Mouse (Mus musculus) heart, embryonic 13.5 days (tissue): ENCODE measurements around the gene Hcfc2. TPM values are rescaled to one million over a fixed set of nuclear protein-coding genes. Genes with fewer than 3 reads are reported as not detected.

Source experiments
- ATAC-seq: fragments of 200-750 bp; cut with Nextera tagmentation; 2 replicates; pipeline ENCODE4 v1.8.0; 2017; ENCODE audit warnings: moderate TSS enrichment; ENCODE audit not compliant: insufficient number of reproducible peaks, low FRiP score, low TSS enrichment; ENCODE audit errors: extremely low read depth
- H3K27ac ChIP-seq: fragments of 300-500 bp; sonication (generic); replicated peaks from 2 replicates; pipeline ENCODE4 v1.5.1; 2015; ENCODE audit warnings: moderate library complexity, mild to moderate bottlenecking, inconsistent platforms
- H3K27me3 ChIP-seq: fragments of 300-500 bp; sonication (generic); replicated peaks from 2 replicates; pipeline ENCODE4 v1.6.1; 2015; ENCODE audit warnings: mild to moderate bottlenecking, inconsistent platforms
- H3K36me3 ChIP-seq: fragments of 300-500 bp; sonication (generic); 2 replicates; pipeline ENCODE4 v1.6.1; 2015; ENCODE audit warnings: mild to moderate bottlenecking, inconsistent platforms
- H3K4me1 ChIP-seq: fragments of 300-500 bp; sonication (generic); 2 replicates; pipeline ENCODE4 v1.6.1; 2015; ENCODE audit warnings: inconsistent platforms
- H3K4me2 ChIP-seq: fragments of 300-500 bp; sonication (generic); 2 replicates; pipeline ENCODE4 v1.6.1; 2015; ENCODE audit warnings: inconsistent platforms, mild to moderate bottlenecking, moderate library complexity
- H3K4me3 ChIP-seq: fragments of 300-500 bp; sonication (generic); 2 replicates; pipeline ENCODE4 v1.5.1; 2015; ENCODE audit warnings: moderate library complexity, mild to moderate bottlenecking, inconsistent platforms
- H3K9ac ChIP-seq: fragments of 300-500 bp; sonication (generic); 2 replicates; pipeline ENCODE4 v1.6.1; 2015; ENCODE audit warnings: inconsistent platforms, mild to moderate bottlenecking, moderate library complexity
- H3K9me3 ChIP-seq: fragments of 300-500 bp; sonication (generic); 2 replicates; pipeline ENCODE4 v1.6.1; 2016; ENCODE audit warnings: inconsistent platforms
- WGBS: fragments of 180-500 bp; shearing (Covaris S2); methylation state at CpG from one replicate; pipeline ENCODE4 v1.1.7; 2015; ENCODE audit warnings: mixed read lengths; 5-methylcytosine and 5-hydroxymethylcytosine counted together
- polyA plus RNA-seq: library from polyadenylated mRNA; unstranded; fragments of >200 nt; fragmentation: Nextera tagmentation; extraction: Ambion mirVana; gene quantifications from 2 replicates; pipeline ENCODE4 v1.2.1, GENCODE M21; 2015

Hcfc2 gene
- polyA plus RNA-seq, 1 experiment from 2014 or later = 31.3 TPM

- H3K4me3 ChIP-seq = no peak overlapping the region
- no peak overlapping the region for H3K4me2 ChIP-seq
- H3K9me3 ChIP-seq = peaks cover 3% of the 10 kb centered on the region; the same call in 1 of the 2 replicates
- H3K36me3 ChIP-seq = peaks cover 81% of the 10 kb centered on the region
- H3K9ac ChIP-seq = no peak overlapping the region
- H3K27me3 ChIP-seq = no peaks in the 10 kb centered on the region
- no peak for ATAC-seq
- H3K27ac ChIP-seq = no peak overlapping the region
- H3K4me1 ChIP-seq = peaks cover 41% of the 10 kb centered on the region
- WGBS = 77% methylated on average over 6 of the region's 6 CpGs
These were observed 62.4 kb downstream of the Hcfc2 start for GRCm38 (mm10) chr10:82758368-82758767.

- peaks cover 76% of the 10 kb centered on the region for H3K36me3 ChIP-seq
- no peak overlapping the region for H3K9ac ChIP-seq
- no peak overlapping the region for H3K27ac ChIP-seq
- H3K27me3 ChIP-seq = no peaks in the 10 kb centered on the region
- H3K4me3 ChIP-seq = no peak overlapping the region
- ATAC-seq = no peak
- H3K4me2 ChIP-seq = no peak overlapping the region
- WGBS = 96% methylated on average over 3 of the region's 3 CpGs
- peaks cover 3% of the 10 kb centered on the region; the same call in 1 of the 2 replicates for H3K9me3 ChIP-seq
- peaks cover 41% of the 10 kb centered on the region for H3K4me1 ChIP-seq
These were observed 62.9 kb downstream of the Hcfc2 start for GRCm38 (mm10) chr10:82758878-82759277.

- ATAC-seq = no peak
- 92% methylated on average over 5 of the region's 5 CpGs for WGBS
- H3K9me3 ChIP-seq = peaks cover 3% of the 10 kb centered on the region; the same call in 1 of the 2 replicates
- H3K36me3 ChIP-seq = peaks cover 67% of the 10 kb centered on the region
- no peak overlapping the region for H3K4me2 ChIP-seq
- no peak overlapping the region for H3K4me3 ChIP-seq
- no peaks in the 10 kb centered on the region for H3K27me3 ChIP-seq
- peaks cover 47% of the 10 kb centered on the region for H3K4me1 ChIP-seq
- H3K9ac ChIP-seq = no peak overlapping the region
- no peak overlapping the region for H3K27ac ChIP-seq
These were observed 63.7 kb downstream of the Hcfc2 start for GRCm38 (mm10) chr10:82759706-82760105.

- H3K27me3 ChIP-seq = no peaks in the 10 kb centered on the region
- H3K4me3 ChIP-seq = no peak overlapping the region
- H3K9me3 ChIP-seq = no peaks in the 10 kb centered on the region
- H3K36me3 ChIP-seq = peaks cover 53% of the 10 kb centered on the region
- 0 out of 2 replicates have a peak overlapping the region, but pooled peaks have one; percentile 16 for H3K4me2 ChIP-seq
- no peak for ATAC-seq
- H3K4me1 ChIP-seq = peaks cover 47% of the 10 kb centered on the region
- 80% methylated on average over 9 of the region's 9 CpGs for WGBS
- H3K27ac ChIP-seq = no peak overlapping the region
- peak overlapping the region; percentile 54 for H3K9ac ChIP-seq
These were observed 65.3 kb downstream of the Hcfc2 start for GRCm38 (mm10) chr10:82761037-82761811.

- peak overlapping the region; percentile 93 for H3K4me3 ChIP-seq
- peak overlapping the region; percentile 100 for H3K9ac ChIP-seq
- H3K27ac ChIP-seq = peak overlapping the region; percentile 100
- H3K4me1 ChIP-seq = peaks cover 47% of the 10 kb centered on the region
- H3K4me2 ChIP-seq = peak overlapping the region; percentile 75
- ATAC-seq = peak; percentile 32; the same call in 1 of the 2 replicates
- H3K36me3 ChIP-seq = peaks cover 36% of the 10 kb centered on the region
- no peaks in the 10 kb centered on the region for H3K27me3 ChIP-seq
- H3K9me3 ChIP-seq = no peaks in the 10 kb centered on the region
- under 1% methylated on average over 45 of the region's 48 CpGs for WGBS
These were observed 67.1 kb downstream of the Hcfc2 start for GRCm38 (mm10) chr10:82762756-82763681.

GRCm38 (mm10) chr10:82763840-82764631, 68.1 kb downstream of the Hcfc2 start, which contains the start of gene Nfyb:
Gene Nfyb, minus strand, starts transcription at chr10:82764144.
- Histone ChIP-seq H3K36me3 (peaks cover 25% of the 10 kb centered on the region), H3K9ac (peak within 1 kb of the TSS; percentile 100), H3K9me3 (no peaks in the 10 kb centered on the region), H3K27me3 (no peaks in the 10 kb centered on the region), H3K27ac (peak within 1 kb of the TSS; percentile 100), H3K4me1 (peaks cover 42% of the 10 kb centered on the region), H3K4me2 (peak within 1 kb of the TSS; percentile 75), H3K4me3 (peak within 1 kb of the TSS; percentile 93)
- ATAC-seq = peak; percentile 92
- 1% methylated on average over 64 of the region's 68 CpGs for WGBS

GRCm38 (mm10) chr10:82768901-82769300, 72.9 kb downstream of the Hcfc2 start:
- Histone ChIP-seq H3K36me3 (no peaks in the 10 kb centered on the region), H3K27ac (no peak overlapping the region), H3K9me3 (0 out of 2 replicates have a peak, but pooled peaks cover 2% of the 10 kb centered on the region), H3K9ac (no peak overlapping the region), H3K4me1 (peaks cover 6% of the 10 kb centered on the region), H3K27me3 (no peaks in the 10 kb centered on the region), H3K4me3 (no peak overlapping the region), H3K4me2 (no peak overlapping the region)
- ATAC-seq = no peak
- 26% methylated on average over 9 of the region's 9 CpGs for WGBS

GRCm38 (mm10) chr10:82770713-82771112, 74.8 kb downstream of the Hcfc2 start:
- no peak overlapping the region for H3K4me3 ChIP-seq
- no peak overlapping the region for H3K27ac ChIP-seq
- ATAC-seq = no peak
- no peak overlapping the region for H3K4me2 ChIP-seq
- no peak overlapping the region for H3K9ac ChIP-seq
- H3K36me3 ChIP-seq = no peaks in the 10 kb centered on the region
- 84% methylated on average over 2 of the region's 2 CpGs for WGBS
- H3K27me3 ChIP-seq = no peaks in the 10 kb centered on the region
- H3K9me3 ChIP-seq = 0 out of 2 replicates have a peak, but pooled peaks cover 2% of the 10 kb centered on the region
- H3K4me1 ChIP-seq = no peaks in the 10 kb centered on the region

- Histone ChIP-seq H3K4me3 (no peak overlapping the region), H3K4me1 (no peaks in the 10 kb centered on the region), H3K27me3 (no peaks in the 10 kb centered on the region), H3K9ac (no peak overlapping the region), H3K36me3 (no peaks in the 10 kb centered on the region), H3K9me3 (0 out of 2 replicates have a peak, but pooled peaks cover 2% of the 10 kb centered on the region), H3K27ac (no peak overlapping the region), H3K4me2 (no peak overlapping the region)
- WGBS = 66% methylated on average over 9 of the region's 9 CpGs
- ATAC-seq = no peak
These were observed 75.7 kb downstream of the Hcfc2 start for GRCm38 (mm10) chr10:82771595-82772170.

GRCm38 (mm10) chr10:82774841-82775240, 78.9 kb downstream of the Hcfc2 start:
- no peak overlapping the region for H3K27ac ChIP-seq
- 0 out of 2 replicates have a peak, but pooled peaks cover 2% of the 10 kb centered on the region for H3K9me3 ChIP-seq
- WGBS = 83% methylated on average over 5 of the region's 5 CpGs
- H3K4me2 ChIP-seq = no peak overlapping the region
- no peak overlapping the region for H3K4me3 ChIP-seq
- H3K4me1 ChIP-seq = peaks cover 13% of the 10 kb centered on the region
- no peak overlapping the region for H3K9ac ChIP-seq
- no peak for ATAC-seq
- H3K36me3 ChIP-seq = no peaks in the 10 kb centered on the region
- H3K27me3 ChIP-seq = no peaks in the 10 kb centered on the region
